Mouse (Mus musculus): ENCODE measurements at regions not wholly inside any gene's neighbourhood (a gene's known extent, or its start where the extent isn't known, plus 50 kb on each side); places are given as distances from the start of the nearest gene placed in this dataset.
"Not testable (repeated sequence)": the region's sequence is repeated elsewhere in the genome, so short reads cannot be mapped to it uniquely, and the experiment has no call there.

DNA sequence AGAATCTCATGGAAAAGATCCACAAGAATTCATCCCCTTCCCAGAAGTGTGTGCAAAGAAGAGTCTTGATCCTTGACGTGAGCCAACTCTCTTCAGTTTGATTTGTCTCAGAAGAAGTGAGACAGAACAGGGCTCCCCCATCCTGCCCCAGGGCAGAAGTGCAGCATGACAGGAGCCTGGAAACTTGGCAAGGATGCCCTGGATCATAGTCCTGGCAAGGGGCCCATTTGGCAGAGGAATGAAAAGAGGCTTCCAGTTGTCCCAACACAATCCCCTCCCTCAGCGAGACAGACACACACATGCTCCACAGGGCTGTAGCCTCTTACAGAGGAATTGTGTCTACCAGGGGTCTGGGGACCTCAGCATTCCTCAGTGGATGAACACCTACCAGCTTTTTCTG is 102.7 kb downstream of the Ptpn20 start:
- peak; percentile 32 to 57 for DNase-seq

DNA sequence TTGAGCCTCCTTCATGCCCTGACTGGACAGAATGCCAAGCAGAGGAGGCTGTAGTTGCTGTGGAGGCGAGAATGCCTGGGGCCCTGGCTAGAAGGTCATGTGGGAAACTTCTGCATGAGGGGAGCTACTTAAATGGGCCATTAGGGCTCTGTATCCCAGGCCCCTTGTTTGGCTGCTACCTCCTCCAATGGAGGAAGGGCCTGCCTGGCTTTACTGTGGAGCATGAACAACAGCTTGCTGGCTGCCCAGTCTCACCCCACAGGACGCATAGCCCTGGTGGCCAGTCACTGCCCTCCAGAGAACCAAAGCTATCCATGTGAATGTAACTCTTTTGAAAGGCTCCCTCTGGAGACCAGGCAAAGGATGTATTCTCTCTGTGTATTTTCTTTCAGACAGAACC is 105.2 kb downstream of the Ptpn20 start:
- no peak for DNase-seq

DNA sequence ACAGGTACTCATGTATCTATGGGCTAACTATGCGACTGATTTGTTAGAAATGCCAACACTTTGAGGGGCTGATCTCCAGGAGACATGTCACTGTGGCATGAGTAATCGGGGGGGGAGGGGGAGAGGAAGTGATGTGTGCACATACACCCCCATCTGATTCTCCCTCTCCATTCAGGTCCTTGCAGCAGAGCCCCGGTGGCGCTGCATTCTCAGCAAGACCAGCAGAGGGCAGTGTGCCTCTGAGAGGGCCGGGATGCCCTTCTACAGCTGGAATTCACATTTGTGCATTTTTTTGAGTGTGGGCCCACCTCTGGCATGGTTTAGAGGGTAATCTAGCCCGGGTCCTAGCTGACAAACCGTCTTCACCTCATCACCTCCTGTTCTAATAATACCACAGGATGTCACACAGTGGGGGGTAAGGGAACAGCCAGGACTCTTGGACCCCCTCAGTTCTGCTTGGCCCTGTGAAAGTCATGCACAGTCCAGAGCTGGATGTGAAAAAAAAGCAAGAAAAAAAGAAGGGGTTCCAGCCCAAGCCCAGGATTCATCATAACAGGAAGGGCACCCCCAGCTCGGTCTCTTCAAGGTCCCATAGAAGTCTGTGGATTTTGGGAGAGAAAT is 106.5 kb downstream of the Ptpn20 start:
- peak; percentile 73 to 84 for DNase-seq

DNA sequence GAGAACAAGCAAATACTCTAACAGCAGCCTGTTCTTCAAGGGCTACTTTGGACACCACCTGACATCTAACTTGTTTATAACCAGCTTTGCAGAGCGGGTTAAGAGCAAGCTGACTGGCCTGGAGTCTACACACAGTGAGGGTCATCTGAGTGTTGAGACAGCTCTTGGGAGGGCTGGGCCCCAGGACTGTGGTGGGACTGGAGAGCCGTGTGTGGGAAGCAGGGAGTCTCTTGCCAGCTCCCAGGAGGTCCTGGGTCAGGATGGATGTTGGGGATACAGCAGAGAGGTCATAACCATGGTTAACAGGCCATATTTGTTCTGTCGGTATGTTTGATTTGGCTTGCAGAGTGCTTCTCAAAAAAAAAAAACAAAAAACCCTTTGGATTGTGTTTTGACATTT is 107.8 kb downstream of the Ptpn20 start:
- no peak for DNase-seq

DNA sequence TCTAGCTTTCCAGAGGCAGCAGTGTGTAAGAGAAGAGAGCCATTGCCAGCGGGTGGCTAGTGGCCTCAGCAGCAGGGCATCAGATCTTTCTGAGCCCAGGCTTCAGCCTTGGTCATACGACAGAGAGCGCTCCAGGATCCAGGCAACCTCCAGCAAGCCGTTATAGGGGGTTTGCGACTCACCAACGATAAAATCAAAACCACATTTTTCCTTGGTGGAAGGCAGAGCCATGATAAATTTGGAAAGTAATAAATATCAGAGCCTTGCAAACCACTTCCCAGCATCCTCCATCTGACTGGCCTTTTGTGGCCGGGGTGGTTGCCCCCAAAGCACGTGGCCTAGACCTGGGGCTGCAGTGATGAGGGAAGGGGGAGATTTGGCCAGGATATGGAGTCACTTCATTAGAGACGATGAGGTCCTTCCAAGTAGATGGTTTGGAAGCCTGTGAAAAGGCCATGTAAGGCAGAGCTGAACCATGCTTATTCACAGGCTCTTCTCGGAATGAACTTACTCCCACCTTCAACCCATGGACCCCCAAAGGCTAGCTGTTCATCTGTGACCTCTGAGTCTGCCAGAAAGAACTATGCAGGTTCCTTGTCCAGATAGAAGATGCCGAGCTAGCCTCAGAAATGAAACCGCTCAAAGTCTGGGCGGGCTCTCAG is 110.9 kb downstream of the Ptpn20 start:
- no peak for DNase-seq

DNA sequence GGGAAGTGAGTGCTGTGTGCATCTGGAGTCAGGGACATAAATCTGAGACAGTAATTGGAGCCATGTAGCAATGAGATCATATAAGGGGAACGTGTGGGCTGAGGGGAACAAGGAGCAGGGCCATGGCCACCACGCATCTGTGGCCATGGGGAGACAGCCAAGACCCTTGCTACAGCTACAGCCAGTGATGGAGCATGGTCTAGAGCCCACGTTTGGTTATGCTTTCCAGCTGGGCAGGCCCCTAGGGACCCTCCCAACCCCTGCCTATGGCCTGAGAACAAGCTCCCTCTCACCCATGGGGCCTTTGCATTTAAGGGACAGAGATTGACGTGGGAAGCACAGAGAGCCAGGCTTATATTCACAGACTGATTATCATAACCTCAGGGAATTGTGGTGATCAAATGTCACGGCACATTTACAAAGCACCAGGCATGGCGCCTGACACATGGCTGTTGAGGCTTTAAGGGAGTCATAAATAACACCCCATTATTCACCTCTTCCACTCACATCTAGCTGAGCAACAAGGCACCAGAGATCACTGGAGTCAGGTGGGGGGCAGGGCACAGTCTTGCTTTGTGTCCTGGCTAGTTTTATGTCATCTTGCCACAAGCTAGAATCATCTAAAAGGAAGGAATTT is 118.8 kb downstream of the Ptpn20 start:
- no peak for DNase-seq

DNA sequence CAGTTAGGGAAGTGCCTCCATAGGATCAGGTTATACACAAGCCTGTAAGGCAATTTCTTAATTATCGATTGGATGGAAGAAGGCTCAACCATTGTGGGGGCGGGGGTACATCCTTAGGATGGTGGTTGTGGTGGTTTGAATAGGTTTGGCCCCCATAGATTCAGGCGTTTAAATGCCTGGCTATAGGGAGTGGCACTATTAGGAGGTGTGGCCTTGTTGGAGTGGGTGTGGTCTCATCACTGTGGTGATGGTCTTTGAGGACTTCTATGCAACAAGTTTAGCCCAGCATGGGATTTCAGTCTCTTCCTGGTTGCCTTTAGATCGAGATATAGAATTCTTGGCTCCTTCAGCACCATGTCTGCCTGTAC is 119.3 kb downstream of the Ptpn20 start:
- DNase-seq, result no peak

DNA sequence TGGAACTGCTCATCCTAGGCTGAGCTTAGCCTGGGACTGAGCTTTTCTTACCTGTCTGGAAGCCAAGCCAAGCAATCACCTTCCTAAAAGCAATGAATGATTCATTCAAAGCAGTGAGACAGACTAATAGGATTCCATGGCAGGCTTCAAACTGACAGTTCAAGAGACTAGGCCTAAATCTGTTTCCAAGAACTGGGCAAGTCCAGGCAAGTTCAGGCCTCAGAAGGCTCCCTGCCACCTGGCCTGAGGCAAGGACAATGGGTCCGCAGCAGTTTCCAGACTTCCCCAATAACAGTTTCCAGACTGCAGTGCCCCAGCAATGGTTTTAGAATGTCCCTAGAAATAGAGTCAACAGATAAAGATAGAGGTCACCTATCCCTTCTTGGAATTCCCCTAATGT is 123.5 kb downstream of the Ptpn20 start:
- DNase-seq, result no peak

DNA sequence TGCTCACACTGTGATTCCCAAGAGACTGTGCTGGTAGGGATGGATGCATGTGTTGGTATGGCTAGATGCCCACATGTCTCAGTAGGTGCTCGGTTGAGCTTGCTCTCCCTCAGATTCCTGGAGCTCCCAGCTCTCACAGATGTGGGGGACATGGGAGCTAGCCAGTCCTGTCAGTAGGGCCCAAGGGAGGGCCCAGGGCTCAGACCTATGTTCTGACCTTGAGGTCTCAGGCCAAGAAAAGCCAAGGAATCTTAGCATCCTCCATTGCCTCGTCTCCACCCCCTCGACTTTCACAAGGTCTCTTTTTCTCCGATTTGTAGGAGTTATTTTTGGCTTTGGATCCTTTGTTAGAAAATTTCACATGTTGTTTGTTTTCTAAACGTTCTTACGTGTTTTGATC is 130.6 kb downstream of the Ptpn20 start:
- no peak for DNase-seq

DNA sequence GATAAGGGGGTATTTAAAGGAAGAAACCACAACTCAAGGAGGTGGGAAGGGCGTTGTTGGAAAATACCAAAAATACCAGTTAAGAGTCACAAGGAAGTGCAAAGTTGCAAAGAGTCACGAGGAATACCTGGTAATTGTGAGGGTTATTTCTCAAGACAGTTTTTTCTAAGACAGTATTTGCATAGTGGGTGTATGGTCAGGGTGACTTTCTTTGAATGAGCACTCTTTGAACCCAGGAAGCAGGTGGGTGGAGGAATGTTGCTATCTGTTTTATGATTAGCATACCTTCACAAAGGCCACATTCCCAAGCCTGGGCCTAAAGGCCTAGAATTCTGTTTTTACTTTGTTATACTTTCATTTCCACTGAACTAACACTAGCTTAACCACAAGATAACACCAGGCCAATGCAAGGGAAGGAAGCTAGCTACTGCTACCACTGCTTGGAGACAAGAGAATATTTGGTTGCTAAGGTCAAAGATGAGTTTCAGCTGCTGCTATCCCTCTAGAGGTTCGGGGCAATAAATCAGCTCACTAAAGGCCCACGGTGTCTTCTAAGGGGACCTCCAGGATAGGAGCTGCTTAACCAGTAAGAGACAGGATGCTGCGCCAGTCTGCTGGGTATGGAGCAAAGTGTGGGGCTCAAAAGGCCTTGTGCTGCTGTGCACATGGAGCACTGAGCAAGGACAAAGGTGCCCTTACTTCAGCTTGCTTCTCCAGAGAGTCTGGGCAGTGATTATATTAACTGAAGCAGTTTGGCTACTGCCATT is 133.6 kb downstream of the Ptpn20 start:
- not testable (repeated sequence) for DNase-seq

DNA sequence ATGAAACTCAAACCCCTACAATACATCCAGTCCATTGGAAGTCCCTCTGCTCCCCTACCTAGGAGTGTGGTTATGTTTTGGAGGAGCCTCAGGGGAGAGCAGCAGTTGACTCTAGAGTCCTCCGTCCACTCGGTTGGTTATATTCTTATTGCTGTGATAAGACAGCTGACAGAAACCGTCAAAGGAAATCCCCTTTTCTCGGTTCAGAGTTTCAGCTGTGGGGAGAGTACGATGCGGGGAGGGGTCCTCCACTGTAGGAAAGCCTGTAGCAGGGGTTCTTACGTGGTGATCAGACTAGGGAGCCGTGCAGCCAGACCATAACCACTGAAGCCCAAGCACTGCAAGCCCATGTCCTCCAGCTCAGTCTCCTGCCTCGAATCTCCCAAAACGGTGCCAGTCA is 137.5 kb downstream of the Ptpn20 start:
- no peak for DNase-seq

DNA sequence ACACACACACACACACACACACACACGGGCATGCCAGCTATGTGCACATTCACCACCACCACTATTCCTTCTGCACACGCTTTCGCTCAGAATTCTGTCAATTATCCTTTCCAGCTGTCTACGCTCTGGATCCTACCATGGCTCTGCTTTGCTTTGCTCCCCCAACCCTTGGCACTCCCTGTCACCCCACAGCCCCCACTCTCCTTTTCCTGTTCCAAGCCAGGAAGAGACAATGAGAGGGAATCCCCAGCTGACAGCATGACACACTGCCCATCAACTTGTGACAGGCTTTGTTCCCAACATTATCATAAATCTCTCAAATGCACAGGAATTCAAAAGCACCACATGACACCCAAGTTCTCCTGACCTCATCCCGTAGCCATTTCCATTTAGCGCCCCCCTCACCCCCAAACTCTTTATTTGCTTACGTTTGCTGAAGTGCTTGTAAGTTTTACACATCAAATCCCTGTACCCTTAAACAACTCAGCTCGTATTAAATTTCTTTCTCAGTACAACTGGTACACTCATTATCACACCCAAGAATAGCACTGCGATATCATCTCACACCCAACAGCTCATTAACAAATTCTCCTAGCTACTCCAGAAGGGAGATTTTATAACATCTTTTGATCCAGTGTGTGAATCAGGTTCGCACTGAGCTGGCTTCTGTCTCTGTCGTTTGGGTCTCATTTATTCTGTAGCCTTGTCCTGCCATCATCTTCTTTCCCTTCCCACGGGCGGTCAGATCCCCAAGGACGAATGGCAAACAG is 140.3 kb downstream of the Ptpn20 start:
- no peak for DNase-seq

DNA sequence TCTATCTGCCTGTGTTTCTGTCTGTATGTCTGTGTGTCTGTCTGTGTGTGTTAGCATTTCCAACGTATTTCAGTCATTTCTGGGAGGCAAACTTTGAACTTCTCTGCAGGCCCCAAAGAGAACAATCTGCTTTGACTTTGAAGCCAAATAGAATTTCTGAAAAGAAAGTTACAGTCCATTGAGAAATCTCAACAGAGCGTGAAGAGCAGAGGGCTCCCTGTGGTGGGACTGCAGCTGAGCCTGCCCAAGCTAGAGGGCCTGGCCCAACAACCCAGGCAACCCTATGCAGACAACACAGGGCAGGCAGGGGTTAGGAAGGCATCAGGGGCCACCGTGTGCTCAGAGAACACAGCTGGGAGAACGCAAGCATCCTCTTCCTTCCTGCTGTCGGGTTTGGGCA is 143.7 kb downstream of the Ptpn20 start:
- peak in 1 of 2 experiments; percentile 5 for DNase-seq

DNA sequence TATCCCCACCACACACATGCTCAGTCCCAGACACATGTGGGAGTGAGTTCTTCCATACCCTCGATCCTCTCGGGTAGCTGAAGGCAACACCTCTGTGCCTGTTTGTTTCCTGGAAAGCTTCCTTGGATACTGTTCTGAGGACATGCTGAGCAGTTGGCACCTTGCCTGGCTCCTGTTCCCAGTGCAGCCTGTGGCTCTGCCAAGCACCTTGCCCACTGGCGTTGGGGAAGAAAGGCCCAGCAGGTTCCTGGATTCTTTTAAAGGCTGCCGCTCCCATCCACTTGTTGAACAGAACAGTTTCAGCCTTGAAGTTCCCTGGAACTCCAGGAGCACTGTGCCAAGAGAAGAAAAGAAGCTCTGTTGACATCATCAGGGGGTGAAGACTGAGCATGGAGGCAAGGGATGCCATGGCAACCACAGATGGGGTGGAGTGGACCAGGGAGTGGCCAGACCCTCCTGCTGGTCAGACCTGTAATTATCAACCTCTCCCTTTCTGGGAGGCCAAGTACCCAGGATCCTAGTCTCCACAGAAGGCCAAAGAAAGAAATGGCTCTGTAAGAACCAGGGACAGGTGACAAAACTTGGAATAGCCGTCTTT is 145.5 kb downstream of the Ptpn20 start:
- peak; percentile 77 to 84 for DNase-seq

DNA sequence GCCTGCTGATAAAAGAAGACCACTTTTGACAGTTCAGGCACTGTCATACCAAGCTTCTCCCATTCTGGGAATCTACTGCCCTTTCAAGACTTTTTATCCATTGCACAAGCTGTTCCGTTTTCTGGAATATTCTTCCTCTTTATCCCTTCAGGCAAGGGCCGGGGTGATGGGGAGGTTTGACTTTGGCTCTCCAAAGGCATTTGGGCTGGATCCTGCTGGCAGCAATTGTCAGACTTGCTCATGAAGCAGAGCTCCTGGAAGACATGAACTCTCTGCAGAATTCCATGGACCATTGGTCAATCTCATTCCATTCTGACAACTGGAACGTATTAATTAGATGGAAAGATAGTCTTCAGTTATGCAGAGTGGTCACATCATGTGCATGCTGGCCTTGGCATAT is 146.6 kb downstream of the Ptpn20 start:
- DNase-seq, result no peak

DNA sequence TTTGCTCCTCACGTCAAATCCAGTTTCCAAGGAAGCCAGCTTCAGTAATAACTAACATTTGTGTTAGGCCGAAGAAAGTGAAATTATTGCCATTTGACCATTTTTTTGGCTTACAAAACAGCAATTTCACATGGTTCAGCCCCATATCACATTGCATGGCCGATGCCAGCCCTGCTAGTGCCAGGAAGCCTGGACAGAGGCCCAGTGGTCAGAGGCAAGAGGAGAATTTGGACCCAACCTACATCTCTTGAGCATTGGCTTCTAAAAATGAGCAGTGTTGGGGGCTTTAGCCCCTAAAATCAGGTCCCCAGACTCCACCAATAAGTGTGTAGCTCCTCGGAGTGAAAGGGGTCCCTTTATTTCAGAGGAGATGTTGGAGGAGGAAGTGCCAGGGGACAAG is 157.2 kb downstream of the Ptpn20 start:
- DNase-seq, result peak; percentile 60 to 71

DNA sequence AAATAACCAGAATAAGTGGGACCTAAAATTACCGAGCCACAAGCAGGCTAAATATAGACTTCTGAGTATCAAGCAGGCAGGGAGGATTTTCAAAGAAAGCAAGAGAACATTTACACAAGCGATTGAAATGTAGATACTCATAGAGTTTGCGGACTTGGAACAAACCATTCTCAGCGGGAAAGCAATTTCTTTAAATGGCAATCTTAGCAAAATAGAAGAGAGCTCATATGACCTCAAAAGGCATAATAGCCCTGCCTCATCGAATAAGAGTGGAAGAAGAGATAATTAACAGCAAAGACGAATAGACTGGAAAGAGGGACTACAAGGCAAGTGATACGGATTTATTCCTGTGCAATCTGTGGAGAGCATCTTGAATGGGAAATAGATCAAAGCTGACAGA is 163.7 kb upstream of the Gdf10 start:
- DNase-seq, result no peak

DNA sequence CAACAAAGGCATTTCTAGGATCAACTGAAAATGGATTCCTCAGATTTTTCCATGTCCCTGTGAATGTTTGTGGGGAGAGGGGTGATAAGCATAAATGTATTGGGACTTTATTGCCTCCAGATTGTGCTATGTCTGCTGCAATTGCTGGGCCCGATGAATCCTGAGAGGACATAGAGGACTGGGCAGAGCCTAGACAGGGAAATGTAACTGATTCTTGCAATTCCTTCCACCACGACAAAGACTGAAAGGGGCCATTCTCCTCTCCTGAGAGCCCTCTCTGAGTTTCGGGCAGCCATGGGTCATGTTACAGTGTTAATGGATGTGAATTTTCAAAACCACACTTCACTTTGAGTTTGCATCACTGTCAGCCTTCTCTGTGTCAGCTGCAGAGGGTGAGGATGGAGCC is 159.7 kb upstream of the Gdf10 start:
- no peak for DNase-seq

DNA sequence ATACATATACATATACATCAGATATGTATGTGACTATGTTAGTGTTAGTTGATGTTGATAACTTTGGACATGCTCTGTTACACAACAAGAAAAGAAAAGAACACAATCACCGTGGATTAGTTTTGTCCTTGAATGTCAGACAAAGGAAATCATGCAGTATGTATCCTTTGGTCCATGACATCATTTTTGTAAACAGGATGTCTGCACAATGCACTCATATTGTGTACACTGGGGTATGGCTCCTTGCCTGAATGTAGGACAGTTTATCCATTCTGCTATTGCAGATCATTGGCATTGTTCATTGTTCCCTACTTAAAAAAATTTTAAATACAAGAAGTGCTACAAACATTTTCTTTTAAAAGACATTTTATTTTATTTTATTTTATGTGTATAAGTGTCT is 157.6 kb upstream of the Gdf10 start:
- no peak for DNase-seq

DNA sequence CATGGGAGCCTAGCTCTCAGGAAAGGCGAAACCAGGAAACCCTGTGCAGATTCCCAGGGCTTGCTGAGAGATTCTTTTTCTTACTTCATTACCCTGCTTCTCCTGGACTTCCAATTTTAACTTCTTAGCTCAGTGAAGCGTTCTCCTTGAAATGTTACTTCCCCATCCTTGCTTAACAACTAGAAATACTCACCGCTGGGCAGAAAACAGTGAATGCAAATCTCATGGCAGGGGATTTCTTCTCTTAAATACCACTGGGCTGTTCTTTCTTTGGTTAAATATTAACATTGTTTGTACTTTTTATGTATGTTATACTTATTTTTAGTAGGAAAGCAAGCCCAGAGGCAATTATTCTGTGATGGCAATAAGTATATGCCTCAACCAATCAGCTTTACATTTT is 151.0 kb upstream of the Gdf10 start:
- no peak for DNase-seq

DNA sequence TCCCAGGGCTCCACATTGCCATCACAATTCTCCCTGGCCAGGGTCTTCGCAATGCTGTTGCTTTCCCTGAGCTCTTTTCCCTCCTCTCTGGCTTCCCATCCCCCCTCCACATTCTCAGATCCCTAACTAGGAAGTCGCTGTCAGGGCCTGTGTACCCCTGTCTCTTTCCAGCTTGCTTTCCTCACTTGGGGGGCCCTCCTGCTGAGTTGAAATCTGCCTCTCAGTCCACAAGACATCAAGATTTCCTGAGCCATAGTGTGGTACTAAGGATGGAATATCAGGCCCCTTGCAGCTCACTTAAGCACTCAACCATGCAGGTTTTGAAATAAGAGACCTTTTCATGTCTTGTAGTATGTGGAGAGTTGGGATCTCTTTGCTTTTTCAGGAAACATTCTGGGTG is 133.8 kb upstream of the Gdf10 start:
- peak in 1 of 2 experiments; percentile 3 for DNase-seq

DNA sequence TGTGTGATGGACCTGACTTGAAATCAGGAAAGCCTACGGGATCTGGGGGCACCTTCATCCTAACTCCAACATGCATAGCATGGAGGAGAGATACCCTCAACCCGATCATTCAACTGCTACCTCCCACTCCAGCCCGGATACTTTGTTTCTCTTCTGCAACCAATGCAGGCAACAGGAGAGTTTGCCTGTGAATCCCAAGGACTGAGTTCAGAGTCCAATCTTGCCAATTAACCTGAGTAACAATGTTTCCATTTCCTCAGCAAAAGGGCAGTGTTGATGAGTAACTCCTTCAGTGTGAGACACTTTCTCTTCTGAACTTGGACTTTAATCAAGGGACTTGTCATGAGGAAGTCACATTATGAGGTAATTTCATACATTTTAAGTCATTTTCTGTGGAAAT is 129.1 kb upstream of the Gdf10 start:
- DNase-seq, result no peak
